9 mouse cellular contexts compared by ENCODE assay signal in the genomic region with DNA sequence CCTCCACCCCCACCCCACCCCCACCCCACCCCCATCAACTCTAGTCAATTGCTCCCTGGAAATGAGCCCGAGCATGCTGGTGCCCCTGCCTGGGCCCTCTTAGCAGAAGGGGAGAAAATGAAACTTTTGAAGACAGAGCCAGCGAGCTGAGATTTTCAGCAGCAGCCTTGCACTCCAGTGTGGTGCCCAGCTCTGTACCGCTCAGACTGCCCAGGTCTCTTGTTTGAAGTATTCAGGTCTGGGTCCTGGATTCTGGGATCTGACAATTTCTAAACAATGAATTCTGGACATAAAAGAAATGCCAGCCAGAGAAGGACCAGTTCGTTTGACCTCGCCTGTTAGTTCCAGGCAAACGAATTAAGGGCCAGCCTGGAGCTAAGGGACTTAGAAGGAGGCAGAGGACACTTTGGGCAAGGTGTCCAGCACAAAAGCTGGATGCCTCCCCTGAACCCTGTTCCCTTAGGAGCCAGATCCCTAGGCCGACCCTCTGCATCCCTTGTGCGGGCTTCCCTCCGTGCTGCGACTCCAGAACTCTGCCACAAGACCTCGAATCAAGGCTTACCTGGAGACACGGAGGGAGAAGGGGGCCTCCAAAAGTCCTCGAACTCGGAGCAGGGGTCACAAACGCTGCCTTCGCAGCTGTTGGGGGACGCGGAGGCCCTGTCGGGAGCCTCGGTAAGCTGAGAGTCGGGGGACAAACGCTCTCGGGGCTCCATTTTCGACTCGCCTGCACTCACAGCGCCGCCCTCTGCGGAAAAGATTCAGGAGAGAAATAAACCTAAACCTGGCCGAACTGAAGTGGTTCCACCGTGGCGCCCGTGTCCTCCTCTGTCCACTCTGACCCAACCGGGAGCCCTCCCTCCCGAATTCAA. TPM values are rescaled to one million over a fixed set of nuclear protein-coding genes. Genes with fewer than 3 reads are reported as not detected.
A peak's percentile ranks its signal among the peaks of the same experiment; 100 is the strongest.
DNase-seq lines count a peak whose midpoint lies in the region; ATAC-seq and TF ChIP-seq lines count a peak whose summit lies in the region.
"Had no signal": no experiment of that assay in that cellular context is flagged by ENCODE, and none has a peak within 500 bp of the region (broad histone marks: within the 10 kb centered on the region; RNA-seq: fewer than 3 reads in every experiment).

No protein-coding gene starts in this region.

- H3K4me2 ChIP-seq in heart, embryonic 14.5 days (ENCODE audit: low read length) = peak overlapping the region; percentile 76
- peak overlapping the region; percentile 10; the same call in 1 of the 2 replicates for H3K4me2 ChIP-seq in midbrain, embryonic 16.5 days (ENCODE audit: low read length)

- H3K4me3 ChIP-seq in brown adipose tissue, adult 24 weeks (ENCODE audit: insufficient read depth, low read depth, low read length) = peak overlapping the region; percentile 41
- H3K4me3 ChIP-seq in heart, embryonic 14.5 days (ENCODE audit: control insufficient read depth in 1 of 2, insufficient read depth in 1 of 2, low read depth in 1 of 2, low read length in 2 of 2) = peak overlapping the region; percentile 29 to 43
- H3K4me3 ChIP-seq in midbrain, embryonic 16.5 days (ENCODE audit: low read depth, low read length) = peak overlapping the region; percentile 13; the same call in 1 of the 2 replicates
- H3K4me3 ChIP-seq in layer of hippocampus, adult 2 months = no peak overlapping the region; the same call in 1 of the 2 replicates

- peak; percentile 23 to 37 for DNase-seq in layer of hippocampus, postnatal 10 days (ENCODE audit: low spot score in 2 of 2)
- no peak for DNase-seq in layer of hippocampus, adult 11-12 months (ENCODE audit: low spot score)
- DNase-seq in kidney, postnatal 14 days = peak; percentile 14
- DNase-seq in layer of hippocampus, adult 2 months (ENCODE audit: low spot score in 2 of 2) = no peak

- H3K9me3 ChIP-seq in heart, embryonic 14.5 days (ENCODE audit: control insufficient read depth, low read length) = no peaks in the 10 kb centered on the region
- H3K9me3 ChIP-seq in midbrain, embryonic 16.5 days (replicated peaks; ENCODE audit: control insufficient read depth, low read length, poor library complexity, severe bottlenecking) = no peaks in the 10 kb centered on the region

- 2% methylated on average over 31 of the region's 34 CpGs for WGBS in heart, embryonic 14.5 days
- WGBS in midbrain, embryonic 16.5 days = under 1% methylated on average over 34 of the region's 34 CpGs

- no peak overlapping the region for H3K27ac ChIP-seq in brown adipose tissue, adult 24 weeks (replicated peaks; ENCODE audit: low read depth, low read length)
- no peak overlapping the region for H3K27ac ChIP-seq in heart, embryonic 14.5 days (replicated peaks in 1 of 2; ENCODE audit: control insufficient read depth in 1 of 2, insufficient read depth in 1 of 2, low read depth in 2 of 2, low read length in 2 of 2)
- H3K27ac ChIP-seq in midbrain, embryonic 16.5 days (ENCODE audit: low read length) = no peak overlapping the region
- H3K27ac ChIP-seq in layer of hippocampus, adult 2 months = no peak overlapping the region

- no peaks in the 10 kb centered on the region for H3K36me3 ChIP-seq in heart, embryonic 14.5 days (ENCODE audit: control insufficient read depth, insufficient read depth, low read length)
- no peaks in the 10 kb centered on the region for H3K36me3 ChIP-seq in midbrain, embryonic 16.5 days (ENCODE audit: control insufficient read depth, insufficient read depth, low read length)

- H3K4me1 ChIP-seq in brown adipose tissue, adult 24 weeks (ENCODE audit: control insufficient read depth, insufficient read depth, insufficient read length, low read length) = peaks cover 15% of the 10 kb centered on the region; the same call in 1 of the 2 replicates
- peaks cover 33 to 57% of the 10 kb centered on the region in 2 experiments for H3K4me1 ChIP-seq in heart, embryonic 14.5 days (ENCODE audit: control insufficient read depth in 2 of 2, insufficient read depth in 2 of 2, low read length in 2 of 2)
- H3K4me1 ChIP-seq in midbrain, embryonic 16.5 days (ENCODE audit: control insufficient read depth, insufficient read depth, low read length) = peaks cover 34% of the 10 kb centered on the region

- no peak for ATAC-seq in heart, embryonic 14.5 days (ENCODE audit: insufficient number of reproducible peaks, insufficient read depth, low FRiP score, low read depth)
- ATAC-seq in midbrain, embryonic 16.5 days = no peak
- ATAC-seq in monocyte, adult 5-6 weeks (replicated peaks; ENCODE audit: insufficient number of reproducible peaks, low FRiP score, low TSS enrichment, poor library complexity, severe bottlenecking) = no peak
- ATAC-seq: Patski had no signal

- H3K9ac ChIP-seq in heart, embryonic 14.5 days (ENCODE audit: low read length) = 0 out of 2 replicates have a peak overlapping the region, but pooled peaks have one; percentile 3
- H3K9ac ChIP-seq in midbrain, embryonic 16.5 days (ENCODE audit: low read depth, low read length) = no peak overlapping the region

- no peak for TF ChIP-seq CTCF in layer of hippocampus, adult 2 months (conservative IDR thresholded peaks at IDR 0.05)

- peaks cover 98% of the 10 kb centered on the region for H3K27me3 ChIP-seq in heart, embryonic 14.5 days (ENCODE audit: control insufficient read depth, insufficient read depth, low read length)
- peaks cover 59% of the 10 kb centered on the region for H3K27me3 ChIP-seq in midbrain, embryonic 16.5 days (ENCODE audit: control insufficient read depth, insufficient read depth, low read depth, low read length)

RNA-seq across cellular contexts. Expression of a gene that starts 2.9 kb away (rescaled TPM):
- total RNA-seq in layer of hippocampus, postnatal 10 days (2021) = not detected
- polyA plus RNA-seq in brown adipose tissue, adult 24 weeks (2012; ENCODE audit: insufficient read depth, insufficient read length, missing spikeins) = not detected in 2 replicates
- polyA plus RNA-seq in heart, embryonic 14.5 days (2014; fragmentation: Nextera tagmentation; extraction: Ambion mirVana) = 0.09 TPM in 1 of 2 replicates, not detected in the other
- not detected in 2 replicates for polyA plus RNA-seq in midbrain, embryonic 16.5 days (2015; fragmentation: Nextera tagmentation; extraction: Ambion mirVana)
- not detected for total RNA-seq in layer of hippocampus, adult 2 months (2021)
- total RNA-seq in monocyte, adult 5-6 weeks (2017) = 3.3 to 15.9 TPM (median 3.8 TPM) in 3 replicates

Comparison
In these comparisons a context has a peak if more than half of its experiments do, and no peak if none do; other contexts are left out.
1. DNase-seq: peak in layer of hippocampus, postnatal 10 days (2 of 2) and kidney, postnatal 14 days (single experiment); none in layer of hippocampus, adult 11-12 months (single experiment) and layer of hippocampus, adult 2 months (0 of 2).